15 mouse cellular contexts compared by ENCODE assay signal in the genomic region with DNA sequence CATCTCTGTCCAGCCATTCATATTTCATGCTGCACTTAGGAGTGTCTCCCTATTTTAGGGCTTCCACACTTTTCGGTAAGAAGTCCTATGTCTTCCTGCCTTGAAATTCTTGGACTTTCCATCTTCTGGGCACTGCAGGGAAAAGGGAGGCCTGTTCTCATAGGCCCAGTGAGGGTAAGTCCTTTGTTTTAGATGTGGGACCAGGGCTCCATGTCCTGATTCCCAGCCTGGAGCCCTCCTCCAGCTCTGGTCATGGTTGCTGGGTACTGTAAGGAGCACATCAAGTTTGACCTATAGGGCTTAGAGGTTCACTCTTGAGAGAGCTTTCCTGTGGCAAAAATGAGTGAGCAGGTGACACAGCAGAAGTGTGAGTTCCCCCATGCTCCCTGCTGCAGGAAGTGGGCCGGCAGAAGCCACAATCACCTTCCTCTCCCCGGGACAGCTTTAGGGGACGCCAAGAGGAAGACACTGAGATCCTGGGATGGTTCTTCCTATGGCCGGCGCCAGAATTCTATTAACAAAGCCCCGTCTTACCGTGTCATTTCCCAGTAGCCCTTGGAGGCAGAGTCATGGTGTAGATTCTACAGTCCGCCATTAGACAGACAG. TPM values are rescaled to one million over a fixed set of nuclear protein-coding genes. Genes with fewer than 3 reads are reported as not detected.
DNase-seq lines count a peak whose midpoint lies in the region; ATAC-seq and TF ChIP-seq lines count a peak whose summit lies in the region.
"Had no signal": no experiment of that assay in that cellular context is flagged by ENCODE, and none has a peak within 500 bp of the region (broad histone marks: within the 10 kb centered on the region; RNA-seq: fewer than 3 reads in every experiment).

No protein-coding gene starts in this region.

- WGBS in heart, embryonic 10.5 days, result 81% methylated on average over 9 of the region's 9 CpGs

- no peak for DNase-seq in heart, embryonic 10.5 days (ENCODE audit: low spot score)
- no peak for DNase-seq in heart, postnatal 25 days (ENCODE audit: low spot score)
- DNase-seq in testis, postnatal 14 days (ENCODE audit: low spot score), result no peak
- DNase-seq in thymus, postnatal 4 days, result peak; percentile 66
- no peak for DNase-seq in adrenal gland, adult 18-20 months (ENCODE audit: low spot score in 2 of 2)
- no peak for DNase-seq in liver
- DNase-seq: kidney, adult 9 months; liver, embryonic 13.5 days had no signal

- no peak for TF ChIP-seq POLR2A in testis, adult 2 months (IDR thresholded peaks at IDR 0.05; ENCODE audit: control insufficient read depth, low read depth, low read length)

- no peaks in the 10 kb centered on the region for H3K9me3 ChIP-seq in heart, embryonic 10.5 days
- H3K9me3 ChIP-seq: embryonic facial prominence, embryonic 15.5 days; heart, embryonic 13.5 days; liver, embryonic 13.5 days had no signal

- H3K36me3 ChIP-seq in heart, embryonic 10.5 days, result no peaks in the 10 kb centered on the region
- no peaks in the 10 kb centered on the region for H3K36me3 ChIP-seq in testis, adult 2 months (ENCODE audit: control insufficient read depth, insufficient read depth, low read length)
- H3K36me3 ChIP-seq: embryonic facial prominence, embryonic 15.5 days; heart, embryonic 13.5 days; liver, embryonic 13.5 days had no signal

- H3K27me3 ChIP-seq in heart, embryonic 10.5 days (ENCODE audit: insufficient read depth, poor library complexity, severe bottlenecking), result peaks cover 8% of the 10 kb centered on the region; the same call in 1 of the 2 replicates
- no peaks in the 10 kb centered on the region for H3K27me3 ChIP-seq in testis, adult 2 months (ENCODE audit: control insufficient read depth, insufficient read depth, low read length)
- H3K27me3 ChIP-seq: embryonic facial prominence, embryonic 15.5 days; heart, embryonic 13.5 days; liver, embryonic 13.5 days had no signal

- H3K4me1 ChIP-seq in heart, embryonic 10.5 days, result peaks cover 40% of the 10 kb centered on the region
- peaks cover 5% of the 10 kb centered on the region for H3K4me1 ChIP-seq in testis, adult 2 months (ENCODE audit: control insufficient read depth, insufficient read depth, low read length)

- H3K4me3 ChIP-seq in heart, embryonic 10.5 days, result no peak overlapping the region
- no peak overlapping the region for H3K4me3 ChIP-seq in testis, adult 2 months (ENCODE audit: control insufficient read depth, low read depth, low read length)
- H3K4me3 ChIP-seq: embryonic facial prominence, embryonic 15.5 days; heart, embryonic 13.5 days; liver, embryonic 13.5 days; myocyte had no signal

- ATAC-seq in megakaryocyte, adult 5-6 weeks (ENCODE audit: poor library complexity, severe bottlenecking), result peak; percentile 60
- ATAC-seq: forebrain, embryonic 16.5 days had no signal

- intact Hi-C loops in heart, postnatal 25 days (cut with DNase I), result no loop called here

- H3K27ac ChIP-seq in heart, embryonic 10.5 days, result peak overlapping the region; percentile 71; the same call in 1 of the 2 replicates
- peak overlapping the region; percentile 45 for H3K27ac ChIP-seq in testis, adult 2 months (ENCODE audit: control insufficient read depth, insufficient read depth, low read depth, low read length)
- H3K27ac ChIP-seq: embryonic facial prominence, embryonic 15.5 days; heart, embryonic 13.5 days; liver, embryonic 13.5 days; macrophage had no signal

- TF ChIP-seq CTCF in testis, adult 2 months (IDR thresholded peaks at IDR 0.05; ENCODE audit: control insufficient read depth, insufficient read depth, insufficient replicate concordance, low read depth, low read length), result no peak

RNA-seq across cellular contexts. Expression of gene Sema7a, which starts 28.4 kb away (rescaled TPM):
- 0.16 TPM in 1 of 2 replicates, not detected in the other for polyA plus RNA-seq in heart, embryonic 10.5 days (2016; fragmentation: Nextera tagmentation; extraction: Ambion mirVana)
- total RNA-seq in heart, postnatal 25 days (2021), result 10 to 100 TPM; 18.8 to 28.5 TPM
- 23.7 and 27.9 TPM in 2 replicates for polyA plus RNA-seq in testis, adult 2 months (2012; rRNA removed)
- total RNA-seq in megakaryocyte, adult 5-6 weeks (2015), result 1.1 and 1.4 TPM in 2 replicates
- 3.9 and 5.0 TPM in 2 replicates for total RNA-seq in megakaryocyte, adult 5-6 weeks (2017)
- total RNA-seq in adrenal gland, adult 18-20 months (2021), result 10 to 100 TPM; 10.4 to 21.1 TPM
- polyA plus RNA-seq: liver, embryonic 13.5 days had no signal

RNA-seq across cellular contexts. Expression of gene Cyp11a1, which starts 37.9 kb away (rescaled TPM):
- 0.10 TPM in 1 of 2 replicates, not detected in the other for polyA plus RNA-seq in heart, embryonic 10.5 days (2016; fragmentation: Nextera tagmentation; extraction: Ambion mirVana)
- total RNA-seq in heart, postnatal 25 days (2021), result not detected
- polyA plus RNA-seq in testis, adult 2 months (2012; rRNA removed), result 90.1 and 93.4 TPM in 2 replicates
- 9.2 and 10.5 TPM in 2 replicates for total RNA-seq in megakaryocyte, adult 5-6 weeks (2015)
- total RNA-seq in megakaryocyte, adult 5-6 weeks (2017), result 8.3 and 9.7 TPM in 2 replicates
- total RNA-seq in adrenal gland, adult 18-20 months (2021), result 1,000 to 10,000 TPM; 6,431 to 6,741 TPM
- polyA plus RNA-seq: macrophage had no signal

RNA-seq across cellular contexts. Expression of gene Ubl7, which starts 57.5 kb away (rescaled TPM):
- 110 TPM in 2 replicates for polyA plus RNA-seq in heart, embryonic 10.5 days (2016; fragmentation: Nextera tagmentation; extraction: Ambion mirVana)
- total RNA-seq in heart, postnatal 25 days (2021), result 10 to 100 TPM; 70.8 to 80.1 TPM
- polyA plus RNA-seq in testis, adult 2 months (2012; rRNA removed), result 714 and 753 TPM in 2 replicates
- 82.3 and 95.7 TPM in 2 replicates for total RNA-seq in megakaryocyte, adult 5-6 weeks (2015)
- total RNA-seq in megakaryocyte, adult 5-6 weeks (2017), result 22.8 and 27.7 TPM in 2 replicates
- 10 to 100 TPM; 66.7 to 73.4 TPM for total RNA-seq in adrenal gland, adult 18-20 months (2021)

Comparison
In these comparisons a context has a peak if more than half of its experiments do, and no peak if none do; other contexts are left out.
1. RNA of gene Cyp11a1, which starts 37.9 kb away (total RNA-seq): 6,431 to 6,741 TPM in adrenal gland, adult 18-20 months; 8.3 to 10.5 TPM in megakaryocyte, adult 5-6 weeks and not detected in heart, postnatal 25 days; every median in the first group is over 100 times any median in the second.